Mouse (Mus musculus): Measurements from ENCODE around the gene Cdh23.

Gene Cdh23

DNA sequence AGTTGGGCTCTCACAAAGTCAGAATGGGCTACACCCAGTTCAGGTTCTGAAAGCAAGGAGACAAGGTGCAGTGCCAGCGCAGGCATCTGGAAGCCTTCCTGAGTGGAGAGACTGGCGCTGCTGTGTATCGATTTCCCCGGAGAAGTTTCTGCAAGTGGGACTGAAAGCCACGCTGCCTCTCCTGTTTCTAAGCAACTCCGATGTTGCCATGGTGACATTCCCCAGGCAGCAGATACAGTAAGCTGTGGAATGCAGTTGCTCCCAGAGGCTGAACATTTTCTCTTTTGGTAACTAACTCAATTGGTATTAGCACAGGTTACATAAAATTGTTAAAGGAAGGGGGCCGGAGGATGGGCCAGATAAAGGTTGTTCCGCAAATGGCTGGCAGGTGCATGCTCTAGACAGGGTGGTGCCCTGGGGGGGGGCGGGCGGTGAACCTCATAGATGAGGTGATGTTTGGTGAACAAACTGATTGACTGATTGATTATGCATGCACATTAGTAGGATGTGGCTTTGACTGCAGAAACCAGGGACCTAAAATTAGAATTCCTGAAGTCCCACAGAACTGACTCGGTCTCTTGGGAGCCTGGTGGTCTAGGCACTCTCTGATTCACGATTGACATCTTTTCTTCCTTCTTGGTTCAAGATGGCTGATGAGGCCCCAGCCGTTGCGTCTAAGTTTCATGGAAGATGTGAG, 410.5 kb downstream of the Cdh23 start:
- in situ Hi-C loops (cut with MboI): no loop called here

DNA sequence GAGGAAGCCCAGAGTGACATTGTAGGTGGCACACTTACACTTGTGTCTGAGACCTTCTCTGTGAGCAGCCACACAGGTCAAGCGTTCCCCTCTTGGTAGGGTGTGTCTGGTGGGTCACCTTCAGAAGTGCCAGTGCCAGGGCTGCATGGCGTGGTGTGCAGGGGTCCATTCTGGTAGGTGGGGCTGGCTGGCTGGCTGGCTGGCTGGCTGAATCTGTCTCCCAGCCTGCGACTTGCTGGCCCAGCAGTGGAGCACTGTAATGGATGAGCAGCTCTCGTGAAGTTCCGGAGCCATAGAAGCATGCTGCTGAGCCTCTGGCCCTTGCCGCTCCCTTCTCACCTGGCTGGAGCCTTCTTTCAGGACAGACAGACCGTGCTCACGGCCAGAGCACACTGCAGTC, 411.1 kb downstream of the Cdh23 start:
- in situ Hi-C loops (cut with MboI): no loop called here

DNA sequence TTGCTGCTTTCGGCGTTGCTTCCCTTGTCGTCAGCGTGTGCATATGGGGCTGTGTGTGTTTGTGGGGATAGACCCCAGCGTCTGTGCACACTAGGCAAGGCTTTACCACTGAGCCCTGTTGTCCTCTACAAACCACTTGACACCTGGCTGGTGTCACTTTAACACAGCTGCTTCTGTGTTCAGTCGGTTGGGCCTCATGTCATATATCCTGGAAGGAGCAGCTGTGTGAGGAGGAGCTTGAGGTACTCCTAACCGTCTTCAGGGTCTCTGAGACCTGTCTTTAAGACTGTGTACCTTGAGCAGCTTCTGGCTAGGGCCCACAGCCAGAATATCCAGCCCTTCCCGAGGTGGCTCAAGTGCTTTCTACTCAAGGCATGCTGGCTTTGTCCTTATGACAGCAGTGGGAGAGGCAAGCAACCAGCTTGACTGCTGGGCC, 411.6 kb downstream of the Cdh23 start:
- in situ Hi-C loops (cut with MboI): no loop called here

DNA sequence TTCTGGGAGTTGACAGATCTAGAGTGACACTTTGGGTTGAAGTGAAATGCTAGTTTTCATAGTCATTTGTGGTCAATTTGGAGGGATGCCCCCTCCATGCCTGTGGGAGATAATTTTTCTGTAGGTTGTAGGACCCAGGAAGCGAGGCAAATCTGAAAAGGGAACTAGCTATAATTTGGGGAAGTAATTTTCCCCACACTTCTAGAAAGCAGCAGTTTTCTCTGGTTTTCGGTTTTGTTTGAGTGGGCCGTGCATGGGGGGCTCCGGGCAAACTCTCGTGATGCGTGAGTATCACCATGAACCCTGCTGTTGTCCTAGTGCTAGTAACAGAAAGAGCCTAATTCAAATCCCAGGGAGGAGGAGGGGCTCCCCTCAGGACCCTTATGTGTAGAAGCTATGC, 412.0 kb downstream of the Cdh23 start:
- in situ Hi-C loops (cut with MboI): no loop called here

DNA sequence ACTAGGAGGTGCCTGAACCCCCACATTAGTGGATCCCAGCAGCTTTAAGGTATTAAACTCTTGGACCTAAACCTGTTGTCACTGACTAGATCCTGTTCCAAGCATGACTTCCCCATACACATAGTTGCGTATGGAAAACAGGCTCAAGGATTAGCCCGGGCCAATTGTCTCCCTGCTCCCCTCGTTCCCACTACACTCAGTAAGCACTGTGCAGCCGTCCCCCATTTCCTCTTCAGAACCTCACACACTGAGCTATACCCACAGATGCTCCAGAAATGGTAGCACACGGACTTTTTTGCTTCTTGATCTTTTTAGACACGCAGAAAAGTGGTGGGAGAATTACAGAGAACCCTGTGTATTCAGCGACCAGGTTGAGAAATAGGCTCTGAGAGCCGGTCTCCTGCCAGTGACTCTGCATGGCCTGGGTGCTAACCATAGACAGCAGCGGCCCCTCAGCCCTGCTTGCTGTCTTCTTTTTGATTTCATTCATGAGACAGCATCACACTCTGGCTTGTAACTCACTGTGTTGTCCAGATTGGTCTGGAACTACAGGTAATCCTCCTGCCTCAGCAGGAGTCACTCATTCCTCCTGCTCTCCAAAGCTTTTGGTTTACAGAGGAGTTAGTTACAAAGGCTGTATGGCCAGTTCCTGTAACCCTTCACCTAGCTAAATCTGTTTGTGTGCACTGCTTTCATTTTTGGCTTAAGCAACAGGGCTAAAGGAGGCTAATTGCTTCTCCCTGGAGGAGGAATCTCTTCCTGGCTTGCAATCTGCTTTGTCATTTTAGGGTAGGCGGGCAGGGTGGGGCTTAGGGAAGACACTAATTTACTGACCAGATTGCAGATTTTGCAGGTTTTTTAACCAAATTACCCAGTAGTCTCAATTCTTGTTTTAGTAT, 413.9 kb downstream of the Cdh23 start:
- in situ Hi-C loops (cut with MboI): no loop called here

DNA sequence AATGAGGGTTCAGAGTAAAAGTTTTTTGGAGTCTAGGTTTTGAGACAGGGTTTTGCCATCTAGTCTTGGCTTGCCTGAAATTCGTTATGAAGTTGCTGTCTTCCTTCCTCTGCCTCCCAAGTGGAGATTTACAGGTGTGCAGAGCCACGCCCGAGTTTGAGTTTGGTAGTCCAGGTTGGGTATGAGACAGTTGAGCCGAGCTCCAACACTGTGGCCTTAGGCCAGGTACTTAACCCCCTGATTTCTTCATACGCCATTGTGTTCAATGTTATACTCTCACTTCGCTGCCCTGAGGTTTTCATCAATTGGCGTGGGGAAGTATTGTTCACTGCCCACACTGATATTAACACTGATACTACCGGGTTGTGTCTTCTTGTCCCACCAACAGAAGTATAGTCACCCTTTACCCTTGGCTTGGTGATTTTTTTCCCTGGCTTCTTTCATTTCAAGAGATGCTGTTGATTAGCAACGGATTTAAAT, 414.7 kb downstream of the Cdh23 start:
- in situ Hi-C loops (cut with MboI): no loop called here

DNA sequence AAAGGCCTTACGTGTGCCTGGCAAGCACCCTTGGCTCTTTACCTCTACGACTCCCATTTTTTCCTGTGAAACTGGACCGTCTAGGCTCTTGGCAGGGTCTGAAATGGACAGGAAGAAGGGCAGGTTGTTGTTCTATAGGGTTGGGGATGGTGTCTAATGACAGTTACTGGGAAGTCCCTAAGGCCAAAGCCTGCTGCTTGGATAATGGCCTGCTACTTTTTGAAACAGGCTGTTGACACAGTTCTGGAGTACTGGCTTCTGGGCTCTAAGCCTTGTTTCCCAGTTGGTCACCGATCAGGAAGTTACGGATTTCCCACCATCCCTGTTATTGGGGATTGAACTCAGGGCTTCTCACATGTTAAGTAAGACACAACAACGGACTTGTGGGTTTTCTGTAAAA, 415.9 kb downstream of the Cdh23 start:
- in situ Hi-C loops (cut with MboI): no loop called here

DNA sequence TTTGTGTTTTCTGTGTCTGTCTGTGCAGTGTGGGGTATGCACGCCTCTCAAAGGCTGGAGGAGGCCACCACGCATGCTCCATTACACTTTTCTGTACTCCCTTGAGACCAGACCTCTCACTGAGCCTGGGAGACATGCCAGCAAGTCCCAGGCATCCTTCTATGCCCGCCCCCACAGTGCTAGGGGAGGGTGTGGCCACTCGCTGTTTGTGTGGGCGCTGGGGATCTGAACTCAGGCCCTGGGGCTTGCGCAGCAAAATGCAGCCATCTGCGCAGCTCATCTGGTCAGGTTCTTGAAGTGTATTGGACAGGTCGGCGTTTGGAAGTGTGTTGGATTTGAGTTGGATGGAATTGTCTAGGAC, 416.4 kb downstream of the Cdh23 start:
- in situ Hi-C loops (cut with MboI): no loop called here

DNA sequence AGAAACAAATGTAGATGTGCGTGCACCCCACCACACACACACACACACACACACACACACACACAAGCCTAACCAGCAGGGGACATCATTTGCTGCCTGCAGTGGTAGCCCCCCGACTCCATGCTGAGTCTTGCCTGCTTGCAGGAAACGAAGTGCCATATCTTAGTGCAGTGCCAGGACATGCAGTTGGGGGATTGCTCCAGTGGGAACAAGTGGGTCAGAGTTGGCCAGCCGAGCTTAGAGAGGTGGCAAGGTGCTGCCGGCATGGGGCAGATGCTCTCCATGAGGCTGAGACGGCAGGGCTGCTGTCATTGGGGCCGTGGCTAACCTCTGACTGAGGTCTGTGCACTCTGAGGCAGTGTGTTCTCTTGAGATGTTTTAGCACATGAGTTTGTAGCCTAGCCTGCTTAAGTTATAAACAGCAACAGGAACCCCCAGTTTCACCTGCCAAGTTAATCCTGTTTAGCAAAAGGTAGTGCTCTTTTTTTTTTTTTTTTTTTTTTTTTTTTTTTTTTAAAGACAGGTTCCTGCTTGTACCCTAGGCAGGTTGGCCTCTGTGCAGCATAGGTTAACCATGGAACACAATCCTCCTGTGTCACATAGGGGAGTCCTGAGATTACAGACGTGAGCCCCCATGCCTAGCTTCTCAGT, 416.9 kb downstream of the Cdh23 start:
- in situ Hi-C loops (cut with MboI): no loop called here

DNA sequence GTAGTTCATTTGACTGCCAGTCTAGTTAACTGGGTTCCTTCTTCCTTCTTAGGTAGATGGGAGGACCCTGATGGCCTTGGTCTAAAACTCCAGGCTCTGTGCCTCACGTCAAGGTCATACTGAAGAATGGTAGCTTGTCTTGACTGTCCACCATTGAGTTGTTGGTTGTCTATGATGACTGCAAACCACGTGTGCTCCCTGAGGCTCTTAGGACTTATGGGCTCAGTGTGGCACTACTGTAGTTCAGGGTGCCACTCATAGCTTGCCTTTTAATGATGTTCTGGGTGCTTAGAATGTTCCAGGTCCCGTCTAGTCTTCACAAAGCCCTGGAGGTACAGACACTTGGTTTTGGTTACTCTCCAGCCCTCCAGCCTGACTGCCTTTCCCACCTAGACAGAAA, 417.5 kb downstream of the Cdh23 start:
- in situ Hi-C loops (cut with MboI): no loop called here

DNA sequence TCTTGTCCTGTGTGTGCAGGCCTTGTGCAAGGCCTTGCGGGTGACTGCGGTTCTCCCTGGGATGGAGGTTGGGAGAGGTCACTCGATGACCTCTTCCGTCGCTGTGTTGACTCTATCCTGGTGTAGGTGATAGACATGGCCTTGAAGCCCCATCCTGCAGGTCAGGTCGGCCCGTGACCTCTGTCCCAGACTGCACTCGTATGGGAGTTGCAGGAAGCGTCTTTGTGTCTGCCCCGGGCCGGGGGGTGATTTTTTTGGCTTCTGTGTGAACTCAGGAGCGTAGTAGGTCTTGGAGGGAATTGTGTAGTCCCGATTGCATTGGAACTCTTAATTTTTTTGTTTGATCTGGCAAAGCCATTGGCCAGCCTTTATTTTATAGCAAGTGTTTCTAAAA, 418.3 kb downstream of the Cdh23 start:
- in situ Hi-C loops (cut with MboI): no loop called here

DNA sequence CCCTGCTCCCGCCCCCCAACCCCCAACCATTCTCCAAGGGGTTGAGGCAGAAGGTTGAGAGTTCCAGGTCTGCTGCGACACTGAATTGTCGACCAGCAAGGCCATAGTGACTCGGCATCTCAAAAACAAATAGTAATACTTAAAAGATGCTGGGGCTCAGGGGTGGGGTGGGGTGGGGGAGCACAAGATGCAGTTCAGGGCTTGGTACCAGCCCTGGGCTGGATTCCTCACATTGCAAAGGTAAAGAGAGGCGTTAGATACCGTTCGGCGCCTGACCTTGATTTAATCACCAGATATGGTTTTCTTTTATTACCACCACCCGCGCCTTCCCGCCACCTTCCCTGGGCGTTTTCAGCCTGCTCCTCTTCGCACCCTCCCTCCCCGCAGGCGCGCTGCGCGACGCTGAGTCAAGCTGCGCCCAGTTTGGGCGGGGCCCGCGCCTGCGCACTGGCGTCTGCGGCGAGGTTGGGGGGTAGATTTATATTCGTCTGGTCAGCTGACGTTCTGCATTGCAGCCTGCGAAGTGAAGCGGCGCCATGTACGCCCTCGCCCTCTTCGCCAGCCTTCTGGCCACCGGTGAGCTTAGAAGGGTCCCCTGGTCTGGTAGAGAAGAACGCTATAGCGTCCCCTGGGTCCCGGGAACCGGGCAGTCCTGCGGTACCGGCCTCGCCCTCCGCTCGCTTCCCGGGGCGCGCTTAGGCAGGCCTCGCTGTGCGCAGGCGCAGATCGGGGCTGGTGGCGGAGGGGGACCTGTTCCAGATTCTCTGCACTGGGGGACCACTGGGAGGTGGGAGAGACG, 418.9 kb downstream of the Cdh23 start, which contains the start of gene Psap:
Psap (plus strand) TSS at position 421 of the 799 bp plus-strand sequence.
- in situ Hi-C loops (cut with MboI): no loop called here

DNA sequence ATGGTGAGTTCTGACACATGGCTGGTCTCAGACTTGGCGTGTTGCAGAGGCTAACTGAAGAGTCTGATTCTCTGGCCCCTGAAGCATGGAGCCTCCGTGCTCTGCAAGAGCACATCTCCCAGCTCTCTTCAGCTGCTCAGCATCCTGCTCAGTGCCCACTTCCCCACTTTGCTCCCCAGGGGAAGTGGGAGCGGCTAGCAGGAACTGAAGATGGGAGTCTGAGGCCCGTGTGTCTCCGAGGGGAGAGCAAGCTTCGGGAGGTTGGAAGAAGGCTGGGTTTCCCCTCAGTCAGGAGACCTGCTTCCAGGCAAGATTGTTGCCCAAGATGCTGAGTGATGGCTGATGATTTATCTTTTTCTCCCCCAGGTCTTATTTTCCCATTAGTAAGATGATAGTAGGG, 422.9 kb downstream of the Cdh23 start:
- in situ Hi-C loops (cut with MboI): no loop called here

DNA sequence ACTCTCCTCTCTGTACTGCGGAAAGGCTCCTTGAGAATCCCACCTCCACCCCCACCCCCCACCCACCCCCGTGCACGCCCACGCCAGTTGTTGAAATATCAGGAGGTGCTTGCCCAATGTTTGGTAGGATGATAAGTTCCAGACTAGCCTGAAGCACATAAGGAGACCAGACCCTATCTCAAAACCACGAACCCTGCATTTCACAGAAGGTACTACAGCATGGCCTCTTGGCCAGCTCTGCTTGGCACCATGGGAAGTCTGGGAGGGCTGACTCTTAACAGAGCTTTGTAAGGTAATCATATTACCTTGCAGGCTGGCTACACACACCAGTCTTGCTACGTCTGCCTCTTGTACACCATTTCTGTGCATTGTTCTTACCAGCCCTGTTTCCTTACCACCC, 424.0 kb downstream of the Cdh23 start:
- in situ Hi-C loops (cut with MboI): no loop called here

DNA sequence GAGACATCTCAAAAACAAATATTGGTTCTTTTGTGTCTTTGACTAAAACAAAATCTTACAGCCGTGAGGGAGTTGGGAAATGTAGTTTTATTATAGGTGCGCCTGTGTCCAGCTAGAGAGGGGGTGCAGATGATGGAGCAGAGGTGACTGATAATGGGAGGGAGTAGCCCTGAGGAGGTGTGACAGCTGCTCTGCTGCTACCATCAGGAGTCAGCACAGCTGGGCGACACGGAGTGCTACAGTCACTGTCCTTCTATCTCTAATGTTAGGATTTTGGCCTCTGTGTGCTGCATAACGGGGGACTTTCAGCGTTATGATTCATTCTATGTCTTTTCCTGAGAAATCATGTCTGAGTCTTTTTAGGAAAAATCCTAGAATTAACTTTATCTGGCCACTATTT, 425.3 kb downstream of the Cdh23 start:
- in situ Hi-C loops (cut with MboI): no loop called here

DNA sequence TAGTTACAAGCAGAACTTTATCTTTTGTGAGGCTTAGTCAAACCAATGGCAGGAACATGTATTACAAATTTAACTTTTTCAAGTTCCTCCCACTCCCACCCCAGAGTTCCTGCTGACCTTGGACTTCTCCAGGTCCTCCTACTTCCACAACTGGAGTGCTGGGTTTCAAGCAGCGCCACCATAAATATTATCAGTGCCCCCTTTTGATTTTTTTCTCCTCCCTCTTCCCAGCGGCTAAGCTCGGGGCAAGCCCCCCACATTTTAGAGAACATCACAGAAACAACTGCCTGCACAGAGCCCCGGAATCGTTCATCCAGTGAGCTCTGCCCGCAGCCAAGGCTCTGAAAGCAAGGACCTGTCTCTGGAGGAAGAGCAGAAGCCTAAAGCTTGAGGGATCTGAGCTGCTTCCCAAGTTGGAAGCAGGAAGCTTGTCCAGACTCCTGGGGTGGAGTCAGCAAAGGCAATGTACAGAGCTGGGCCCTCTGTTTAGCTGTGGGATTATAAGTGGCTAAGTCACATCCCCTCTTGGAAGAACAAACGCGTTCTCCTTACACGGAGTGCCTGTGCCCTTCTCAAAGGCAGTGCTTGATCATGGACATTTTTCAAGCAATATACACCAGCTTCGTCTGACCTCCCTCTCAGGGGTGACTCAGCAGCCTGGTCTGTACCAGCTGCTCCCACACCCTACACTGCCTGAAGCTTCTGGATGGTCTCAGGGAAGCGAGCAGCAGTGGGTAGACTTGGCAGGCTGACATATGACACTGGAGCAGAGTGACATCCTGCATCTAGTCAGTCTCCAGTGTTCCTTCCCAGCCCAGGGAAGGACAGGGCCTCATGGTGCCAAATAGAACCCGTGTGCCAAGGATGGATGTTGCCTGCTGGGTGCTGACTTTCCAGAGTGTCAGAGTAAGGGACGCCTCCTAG, 426.9 kb downstream of the Cdh23 start:
- in situ Hi-C loops (cut with MboI): no loop called here

DNA sequence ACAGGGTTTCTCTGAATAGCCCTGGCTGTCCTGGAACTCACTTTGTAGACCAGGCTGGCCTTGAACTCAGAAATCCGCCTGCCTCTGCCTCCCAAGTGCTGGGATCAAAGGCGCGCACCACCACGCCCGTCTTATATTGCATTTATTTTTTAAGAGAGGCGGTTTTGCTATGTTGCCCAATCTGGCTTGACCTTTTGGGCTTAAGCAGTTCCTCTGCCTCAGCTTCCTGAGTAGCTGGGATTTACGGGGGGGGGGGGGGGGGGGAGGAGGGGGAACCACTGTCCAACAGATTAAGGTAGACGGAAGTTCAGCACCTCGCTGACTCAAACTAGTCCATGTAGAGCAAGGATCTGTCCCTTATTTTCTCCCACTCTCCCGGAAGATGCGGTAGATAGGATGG, 427.6 kb downstream of the Cdh23 start:
- in situ Hi-C loops (cut with MboI): no loop called here

DNA sequence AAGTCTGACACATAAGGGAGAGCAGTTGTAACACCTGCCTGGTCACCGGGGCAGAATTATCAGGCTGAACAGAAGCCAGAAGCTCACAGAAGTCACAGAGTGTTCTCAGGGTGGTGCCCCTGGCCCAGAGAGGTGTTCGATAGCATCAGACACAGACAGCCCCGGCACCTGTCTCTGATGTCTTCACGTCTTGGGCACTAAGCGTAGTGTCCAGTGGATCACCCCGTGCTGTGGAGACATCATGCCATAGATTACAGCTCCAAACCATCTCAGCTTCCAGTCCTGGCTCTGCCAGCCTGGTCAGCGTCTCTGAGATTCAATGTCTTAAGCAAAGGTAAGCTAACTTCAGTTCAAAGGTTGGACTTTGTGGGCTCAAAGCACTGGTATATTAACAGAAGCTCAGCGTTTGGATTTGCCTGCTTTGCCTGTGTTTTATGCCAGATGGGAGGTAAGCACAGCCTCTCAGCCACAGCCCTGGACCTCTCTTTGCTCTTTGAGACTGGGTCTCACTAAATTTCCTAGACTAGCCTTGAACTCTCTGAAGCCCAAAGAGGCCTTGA, 429.4 kb downstream of the Cdh23 start:
- in situ Hi-C loops (cut with MboI): no loop called here

DNA sequence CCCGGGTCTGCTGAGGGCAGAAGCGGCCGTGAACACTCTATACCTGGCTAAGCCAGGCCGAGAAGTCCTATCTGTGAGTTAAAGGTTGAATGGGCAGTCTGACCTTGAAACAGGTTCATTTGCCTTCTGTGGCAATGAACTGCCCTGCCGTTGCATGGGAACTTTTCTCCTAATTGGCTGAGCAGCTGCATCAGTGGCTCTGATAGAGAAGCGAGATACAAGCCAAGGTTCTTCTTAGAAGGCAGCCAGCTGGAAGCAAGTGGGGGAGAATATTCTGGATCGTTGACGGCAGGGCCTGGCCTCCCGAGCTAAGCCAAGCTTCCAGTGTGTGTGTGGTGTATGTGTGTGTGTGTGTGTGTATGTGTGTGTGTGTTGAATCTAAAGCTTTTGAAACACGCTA, 431.0 kb downstream of the Cdh23 start:
- in situ Hi-C loops (cut with MboI): no loop called here

DNA sequence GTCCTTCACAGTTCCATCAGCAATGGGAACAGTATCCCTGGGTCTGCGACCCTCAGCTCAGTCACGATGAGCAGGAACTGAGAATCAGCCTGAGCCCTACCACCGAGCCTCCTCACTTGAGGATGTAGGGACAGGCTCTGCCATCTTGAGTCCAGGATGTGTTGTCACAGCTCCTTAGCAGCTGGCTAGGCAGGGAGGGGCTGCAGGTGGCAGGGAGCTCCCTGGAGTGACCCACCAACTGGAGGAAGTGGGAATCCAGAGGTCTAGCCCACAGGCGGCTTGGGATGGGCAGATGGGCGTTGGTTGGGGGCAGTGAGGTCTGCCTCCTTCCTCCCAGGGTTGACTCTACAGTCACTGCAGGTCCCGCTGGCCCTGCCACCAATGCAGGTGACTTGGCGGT, 432.9 kb downstream of the Cdh23 start:
- in situ Hi-C loops (cut with MboI): no loop called here

Data from mature B cell (primary cell).